Mouse (Mus musculus) kidney, postnatal 10 days (tissue): ENCODE results near the gene Gng12.

ENCODE experiments used
- DNase-seq: peaks from one replicate; pipeline ENCODE4 v3.0.0; 2021; ENCODE audit warnings: mixed read lengths

Gene Gng12

GRCm38 (mm10) chr6:67057991-67058696, 161.9 kb downstream of the Gng12 start:
- DNase-seq: no peak

GRCm38 (mm10) chr6:67060057-67060456, 163.9 kb downstream of the Gng12 start:
- no peak for DNase-seq

- DNase-seq: no peak
These were observed 173.1 kb downstream of the Gng12 start for GRCm38 (mm10) chr6:67069219-67069762.

- peak; percentile 33 for DNase-seq
These were observed 173.7 kb downstream of the Gng12 start for GRCm38 (mm10) chr6:67069800-67070315.
